Mouse (Mus musculus) ES-E14 (cell line): ENCODE data around the gene Trim8. TPM values are rescaled to one million over a fixed set of nuclear protein-coding genes. Genes with fewer than 3 reads are reported as not detected.

Source experiments
- DNase-seq: peaks from one replicate; pipeline ENCODE4 v3.0.0-alpha.2; 2013; ENCODE audit warnings: low read depth, low spot score
- H3K27ac ChIP-seq: 2 replicates; pipeline ENCODE4 v1.5.1; 2012; ENCODE audit warnings: low read depth, mild to moderate bottlenecking, low read length, moderate library complexity, mixed read lengths; ENCODE audit not compliant: poor library complexity, insufficient read depth, severe bottlenecking
- H3K36me3 ChIP-seq: 2 replicates; pipeline ENCODE4 v1.6.1; 2012; ENCODE audit warnings: mild to moderate bottlenecking, low read length, moderate library complexity, mixed read lengths; ENCODE audit not compliant: control insufficient read depth, poor library complexity, insufficient read depth, severe bottlenecking
- H3K4me1 ChIP-seq, 2 experiments: fragments of 150-350 bp in 1 of 2; sonication (generic) in 1 of 2; 2 replicates each; pipeline ENCODE4 v1.6.1; 2012; ENCODE audit warnings: low read length in 2 of 2, mild to moderate bottlenecking in 1 of 2, mixed read lengths in 1 of 2; ENCODE audit not compliant: control insufficient read depth in 2 of 2, insufficient read depth in 2 of 2, poor library complexity in 1 of 2
- H3K4me3 ChIP-seq, 2 experiments: fragments of 150-350 bp in 1 of 2; sonication (generic) in 1 of 2; 2 replicates each; pipeline ENCODE4 v1.5.1; 2012; ENCODE audit warnings: low read length in 2 of 2, low read depth in 1 of 2, mild to moderate bottlenecking in 1 of 2, mixed read lengths in 1 of 2; ENCODE audit not compliant: insufficient read depth in 1 of 2, poor library complexity in 1 of 2, severe bottlenecking in 1 of 2
- H3K9ac ChIP-seq: 2 replicates; pipeline ENCODE4 v1.6.1; 2012; ENCODE audit warnings: low read depth, mild to moderate bottlenecking, low read length, mixed read lengths; ENCODE audit not compliant: poor library complexity, insufficient read depth, severe bottlenecking
- H3K9me3 ChIP-seq: fragments of 150-350 bp; sonication (generic); 2 replicates; pipeline ENCODE4 v1.6.1; 2012; ENCODE audit warnings: low read depth, mild to moderate bottlenecking, low read length; ENCODE audit not compliant: control insufficient read depth, insufficient read depth
- CHD2 ChIP-seq: IDR thresholded peaks from 2 replicates; pipeline ENCODE4 v1.6.1; 2014; ENCODE audit warnings: mild to moderate bottlenecking, low read depth, low read length, inconsistent platforms
- HCFC1 ChIP-seq: IDR thresholded peaks from 2 replicates; pipeline ENCODE4 v1.6.1; 2012; ENCODE audit warnings: low read length, inconsistent platforms, borderline replicate concordance; ENCODE audit not compliant: insufficient read depth
- MAFK ChIP-seq: IDR thresholded peaks from 2 replicates; pipeline ENCODE4 v1.6.1; 2014; ENCODE audit warnings: mild to moderate bottlenecking, low read depth, low read length, inconsistent platforms; ENCODE audit not compliant: insufficient read depth
- ZC3H11A ChIP-seq: IDR thresholded peaks from 2 replicates; pipeline ENCODE4 v1.6.1; 2012; ENCODE audit warnings: low read depth, mild to moderate bottlenecking, inconsistent platforms, low read length, borderline replicate concordance
- ZNF384 ChIP-seq: IDR thresholded peaks from 2 replicates; pipeline ENCODE4 v1.6.1; 2012; ENCODE audit warnings: low read depth, low read length, inconsistent platforms
- in situ Hi-C, 2 experiments: fragments of 600-800 bp; cut with MboI; formaldehyde crosslinking; loops; one replicate each; pipeline ENCODE4 v1.15.1; 2025; ENCODE audit warnings: low sequenced_read_pairs in 2 of 2, inconsistent platforms in 1 of 2; ENCODE audit not compliant: unreplicated experiment in 2 of 2
- total RNA-seq: library from RNA; depleted of rRNA; stranded (reverse); fragments of 300-350 nt; gene quantifications from 2 replicates; pipeline ENCODE4 v1.2.3, GENCODE M21; 2012

The Trim8 gene
- total RNA-seq, 1 experiment: 26.1 TPM

DNA sequence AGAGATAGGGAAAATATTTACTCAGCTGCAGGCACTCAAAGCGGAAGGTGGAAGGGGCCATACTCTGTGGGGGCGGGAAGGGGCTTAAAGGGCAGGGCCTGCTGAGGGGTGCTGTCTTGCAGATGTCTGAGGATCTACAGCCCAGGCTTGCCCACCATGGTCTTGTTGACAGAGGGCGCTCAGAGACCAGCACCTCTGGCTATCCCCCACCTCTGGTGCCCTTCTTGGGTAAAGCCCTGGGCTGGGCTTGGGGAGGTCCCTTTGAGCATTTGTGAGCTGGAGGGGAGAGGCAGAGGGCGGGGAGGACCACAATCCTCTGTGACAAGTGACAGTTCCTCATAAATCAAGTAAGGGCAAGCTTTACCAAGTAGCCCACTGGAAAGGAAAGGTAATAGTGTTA lies 31.6 kb downstream of the Trim8 start:
- Histone ChIP-seq H3K27ac (no peak overlapping the region), H3K4me1 (peaks cover 9 to 27% of the 10 kb centered on the region in 2 experiments), H3K36me3 (no peaks in the 10 kb centered on the region), H3K9me3 (no peaks in the 10 kb centered on the region), H3K9ac (no peak overlapping the region), H3K4me3 (no peak overlapping the region)
- in situ Hi-C loops: no loop called here
- no peak for DNase-seq
- TF ChIP-seq ZNF384 (no peak), HCFC1 (no peak), ZC3H11A (no peak), MAFK (no peak), CHD2 (no peak)

DNA sequence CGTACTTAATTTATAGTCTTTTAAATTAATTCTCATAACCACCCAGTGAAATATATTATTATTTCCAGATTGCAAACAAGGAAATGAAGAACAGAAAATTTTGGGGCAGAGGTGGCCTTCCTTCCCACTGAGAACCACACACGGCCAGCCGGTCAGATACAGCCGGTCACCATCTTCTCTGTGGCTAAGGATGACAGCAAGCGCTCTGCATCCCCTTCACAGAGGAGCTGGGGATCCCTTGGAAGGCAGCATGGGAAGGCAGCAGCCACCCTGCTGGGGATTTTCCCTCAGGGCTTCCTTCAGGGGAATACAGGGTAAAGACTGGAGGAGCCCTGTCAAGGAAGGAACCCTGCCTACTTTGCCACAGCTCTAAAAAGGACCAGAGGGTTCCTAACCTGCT lies 32.0 kb downstream of the Trim8 start:
- no peak for TF ChIP-seq ZC3H11A
- TF ChIP-seq CHD2: no peak
- TF ChIP-seq ZNF384: no peak
- TF ChIP-seq MAFK: no peak
- no peak for TF ChIP-seq HCFC1
- no peaks in the 10 kb centered on the region for H3K9me3 ChIP-seq
- DNase-seq: no peak
- peaks cover 9 to 24% of the 10 kb centered on the region in 2 experiments for H3K4me1 ChIP-seq
- H3K36me3 ChIP-seq: no peaks in the 10 kb centered on the region
- no peak overlapping the region for H3K4me3 ChIP-seq
- no peak overlapping the region for H3K27ac ChIP-seq
- in situ Hi-C loops: no loop called here
- H3K9ac ChIP-seq: no peak overlapping the region

DNA sequence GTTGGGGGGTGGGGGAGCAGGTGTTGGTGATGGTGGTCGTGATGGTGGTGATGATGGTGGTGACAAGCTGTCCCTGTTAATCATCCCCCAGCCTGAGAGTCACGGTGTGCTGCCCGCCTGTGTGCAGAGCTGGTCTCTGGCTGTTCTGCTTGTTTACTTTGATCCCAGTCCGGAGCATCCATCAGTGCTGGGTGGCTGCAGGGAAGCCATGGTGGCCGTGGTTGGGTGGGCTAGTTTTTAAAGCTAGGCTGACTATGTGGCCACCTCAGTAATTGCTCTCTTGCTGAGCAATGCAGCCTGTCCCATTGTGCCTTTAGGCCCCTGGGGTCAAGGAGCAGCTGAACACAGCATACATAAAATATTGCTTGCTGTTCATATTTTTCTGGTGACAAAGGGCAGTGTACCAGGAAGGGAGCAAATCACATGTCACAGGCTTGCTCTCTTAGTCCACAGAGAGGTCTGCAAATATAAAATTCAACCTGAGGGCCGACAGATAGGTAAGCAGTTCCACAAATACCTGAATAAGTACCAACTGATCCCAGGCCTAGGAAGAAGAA lies 33.1 kb downstream of the Trim8 start:
- Histone ChIP-seq H3K9me3 (no peaks in the 10 kb centered on the region), H3K27ac (no peak overlapping the region), H3K4me3 (no peak overlapping the region), H3K4me1 (peaks cover 7 to 24% of the 10 kb centered on the region in 2 experiments), H3K36me3 (no peaks in the 10 kb centered on the region), H3K9ac (no peak overlapping the region)
- TF ChIP-seq MAFK: no peak
- TF ChIP-seq HCFC1: no peak
- TF ChIP-seq ZC3H11A: no peak
- TF ChIP-seq ZNF384: no peak
- no peak for TF ChIP-seq CHD2
- no peak for DNase-seq
- in situ Hi-C loops: no loop called here

DNA sequence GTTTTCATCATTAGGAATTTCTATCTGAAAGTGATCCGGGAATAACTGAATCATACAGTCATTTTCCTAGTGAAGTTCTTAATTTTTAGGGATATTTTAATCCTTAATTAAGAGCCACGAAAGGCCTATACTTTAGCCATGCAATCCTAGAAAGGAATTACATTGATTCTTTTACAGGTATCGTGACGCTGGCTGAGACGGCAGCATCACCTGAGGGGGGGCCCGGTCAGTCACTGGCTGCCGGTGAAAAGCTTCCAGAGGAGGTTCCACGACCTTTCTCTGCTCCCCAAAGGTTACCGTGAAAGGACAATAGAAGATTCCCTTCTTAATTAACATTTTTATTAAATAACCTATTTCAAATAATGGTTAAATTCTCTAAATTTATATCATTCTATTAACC lies 35.9 kb downstream of the Trim8 start:
- Histone ChIP-seq H3K4me1 (peaks cover 1 to 10% of the 10 kb centered on the region in 2 experiments; a peak in 2 of 4 replicates), H3K9ac (no peak overlapping the region), H3K36me3 (no peaks in the 10 kb centered on the region), H3K4me3 (no peak overlapping the region), H3K27ac (no peak overlapping the region), H3K9me3 (no peaks in the 10 kb centered on the region)
- in situ Hi-C loops: no loop called here
- DNase-seq: no peak
- no peak for TF ChIP-seq ZNF384
- no peak for TF ChIP-seq CHD2
- no peak for TF ChIP-seq ZC3H11A
- no peak for TF ChIP-seq MAFK
- TF ChIP-seq HCFC1: no peak

DNA sequence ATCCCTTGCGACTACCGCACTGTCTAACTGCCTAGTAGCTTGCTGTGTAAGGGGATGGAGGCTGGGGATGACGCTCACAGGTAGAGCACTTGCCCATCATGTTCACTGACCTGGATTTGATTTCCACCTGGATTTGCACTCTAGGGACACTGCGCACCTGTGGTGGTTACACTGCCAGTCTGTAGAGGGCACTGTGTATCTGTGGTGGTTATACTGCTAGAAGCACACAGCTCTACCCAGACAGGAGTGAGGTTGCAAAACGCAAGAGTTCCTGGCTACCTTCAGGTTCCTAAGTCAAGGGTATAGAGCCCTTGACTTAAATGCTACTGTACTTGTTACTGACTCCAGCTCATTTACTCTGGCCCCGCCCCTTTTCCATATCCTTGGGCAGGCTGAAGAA lies 36.7 kb downstream of the Trim8 start:
- Histone ChIP-seq H3K9ac (no peak overlapping the region), H3K9me3 (no peaks in the 10 kb centered on the region), H3K27ac (no peak overlapping the region), H3K4me3 (no peak overlapping the region), H3K4me1 (peaks cover 0 to 4% of the 10 kb centered on the region in 2 experiments; a peak in 1 of 4 replicates), H3K36me3 (no peaks in the 10 kb centered on the region)
- DNase-seq: no peak
- TF ChIP-seq CHD2 (no peak), ZNF384 (0 out of 2 replicates have a peak, but pooled peaks have one; percentile 32)
- in situ Hi-C loops: no loop called here
